Mouse (Mus musculus): ENCODE data around the gene Cdc34b. TPM values are rescaled to one million over a fixed set of nuclear protein-coding genes. Genes with fewer than 3 reads are reported as not detected.

Cdc34b gene
- polyA plus RNA-seq, 1 experiment from 2014 or later, result not detected

DNA sequence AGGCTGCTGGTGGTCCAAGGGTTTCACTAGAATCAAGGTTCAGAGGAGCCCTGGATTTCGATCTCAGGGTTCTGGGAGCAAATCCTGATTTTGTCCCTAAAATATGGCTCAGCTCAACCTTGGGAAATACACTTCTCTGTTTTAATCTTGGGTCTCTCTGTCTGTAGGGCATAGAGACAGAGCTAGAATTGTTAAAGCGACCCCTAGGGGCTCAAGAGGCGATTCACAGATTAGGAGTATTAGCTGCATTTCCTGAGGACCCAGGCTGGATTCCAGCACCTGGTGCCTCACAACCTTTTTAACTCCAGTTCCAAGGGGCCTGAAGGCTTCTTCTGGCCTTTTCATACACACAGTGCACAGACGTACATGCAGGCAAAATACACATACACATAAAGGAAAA lies 12.0 kb upstream of the Cdc34b start:
- Histone ChIP-seq H3K9ac (replicated peaks; ENCODE audit: low read depth, low read length) (no peak overlapping the region), H3K9me3 (ENCODE audit: control insufficient read depth, low read length) (no peaks in the 10 kb centered on the region), H3K36me3 (ENCODE audit: control insufficient read depth, insufficient read depth) (no peaks in the 10 kb centered on the region), H3K4me2 (ENCODE audit: low read length) (no peak overlapping the region), H3K4me3 (replicated peaks; ENCODE audit: low read length) (no peak overlapping the region), H3K27me3 (replicated peaks; ENCODE audit: control insufficient read depth, insufficient read depth, low read length) (no peaks in the 10 kb centered on the region), H3K27ac (ENCODE audit: low read length) (no peak overlapping the region), H3K4me1 (replicated peaks; ENCODE audit: control insufficient read depth, insufficient read depth, low read length) (no peaks in the 10 kb centered on the region)
- no peak for ATAC-seq
- whole genome bisulfite sequencing, result 31% methylated on average over 4 of the region's 4 CpGs

DNA sequence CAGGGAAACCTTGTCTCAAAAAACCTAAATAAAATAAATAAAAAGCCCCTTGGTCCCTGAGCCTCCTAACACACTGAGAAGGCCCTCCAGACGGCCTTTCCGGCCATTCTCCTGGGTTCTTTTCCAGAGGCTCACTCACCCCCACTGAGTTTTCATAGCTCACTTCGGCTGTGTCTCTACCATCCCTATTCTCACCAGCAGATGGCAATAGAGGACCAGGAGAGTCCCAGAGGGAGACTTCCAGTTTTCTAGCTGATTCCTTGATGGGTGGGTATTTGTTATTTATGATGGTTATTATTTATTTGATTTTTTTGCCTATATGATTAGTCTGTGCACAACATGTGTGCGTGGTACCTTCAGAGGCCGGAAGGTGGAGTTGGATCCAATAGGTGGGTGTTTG lies 11.3 kb upstream of the Cdc34b start:
- WGBS, result 37% methylated on average over 5 of the region's 5 CpGs
- Histone ChIP-seq H3K27ac (ENCODE audit: low read length) (no peak overlapping the region), H3K9me3 (ENCODE audit: control insufficient read depth, low read length) (no peaks in the 10 kb centered on the region), H3K36me3 (ENCODE audit: control insufficient read depth, insufficient read depth) (no peaks in the 10 kb centered on the region), H3K4me3 (replicated peaks; ENCODE audit: low read length) (no peak overlapping the region), H3K4me2 (ENCODE audit: low read length) (no peak overlapping the region), H3K27me3 (replicated peaks; ENCODE audit: control insufficient read depth, insufficient read depth, low read length) (no peaks in the 10 kb centered on the region), H3K9ac (replicated peaks; ENCODE audit: low read depth, low read length) (no peak overlapping the region), H3K4me1 (replicated peaks; ENCODE audit: control insufficient read depth, insufficient read depth, low read length) (no peaks in the 10 kb centered on the region)
- no peak for ATAC-seq

DNA sequence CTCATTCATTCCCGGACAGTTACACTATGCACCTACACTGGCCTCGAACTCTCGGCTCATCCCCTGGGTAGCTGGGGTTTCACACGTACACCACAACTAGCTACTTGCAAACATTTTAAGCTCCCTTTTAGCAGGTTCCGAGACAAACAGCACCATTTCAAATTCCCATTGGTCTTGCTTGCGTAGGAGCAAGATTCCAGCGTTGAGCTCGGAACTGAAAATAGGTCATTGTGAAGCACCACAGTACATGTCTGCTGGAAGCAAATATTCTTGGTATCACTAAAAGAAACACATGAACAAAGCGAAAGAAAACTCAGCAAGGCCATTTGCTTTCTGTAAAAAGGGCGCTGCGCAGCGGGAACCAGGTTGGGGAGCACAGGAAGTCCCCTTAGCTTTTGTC lies 10.4 kb upstream of the Cdc34b start:
- Histone ChIP-seq H3K27me3 (replicated peaks; ENCODE audit: control insufficient read depth, insufficient read depth, low read length) (no peaks in the 10 kb centered on the region), H3K9ac (replicated peaks; ENCODE audit: low read depth, low read length) (no peak overlapping the region), H3K9me3 (ENCODE audit: control insufficient read depth, low read length) (no peaks in the 10 kb centered on the region), H3K27ac (ENCODE audit: low read length) (no peak overlapping the region), H3K4me3 (replicated peaks; ENCODE audit: low read length) (no peak overlapping the region), H3K4me2 (ENCODE audit: low read length) (no peak overlapping the region), H3K4me1 (replicated peaks; ENCODE audit: control insufficient read depth, insufficient read depth, low read length) (no peaks in the 10 kb centered on the region), H3K36me3 (ENCODE audit: control insufficient read depth, insufficient read depth) (no peaks in the 10 kb centered on the region)
- 90% methylated on average over 12 of the region's 12 CpGs for WGBS
- no peak for ATAC-seq

- Histone ChIP-seq H3K27me3 (replicated peaks; ENCODE audit: control insufficient read depth, insufficient read depth, low read length) (no peaks in the 10 kb centered on the region), H3K9me3 (ENCODE audit: control insufficient read depth, low read length) (no peaks in the 10 kb centered on the region), H3K4me3 (replicated peaks; ENCODE audit: low read length) (no peak overlapping the region), H3K27ac (ENCODE audit: low read length) (no peak overlapping the region), H3K36me3 (ENCODE audit: control insufficient read depth, insufficient read depth) (no peaks in the 10 kb centered on the region), H3K9ac (replicated peaks; ENCODE audit: low read depth, low read length) (no peak overlapping the region), H3K4me1 (replicated peaks; ENCODE audit: control insufficient read depth, insufficient read depth, low read length) (no peaks in the 10 kb centered on the region), H3K4me2 (ENCODE audit: low read length) (no peak overlapping the region)
- ATAC-seq, result no peak
- WGBS, result 43% methylated on average over 8 of the region's 8 CpGs
Measured at GRCm38 (mm10) chr11:94732773-94733172, 8.8 kb upstream of the Cdc34b start.

GRCm38 (mm10) chr11:94735746-94736145 lies 5.8 kb upstream of the Cdc34b start:
- Histone ChIP-seq H3K4me3 (replicated peaks; ENCODE audit: low read length) (no peak overlapping the region), H3K4me2 (ENCODE audit: low read length) (no peak overlapping the region), H3K27ac (ENCODE audit: low read length) (no peak overlapping the region), H3K4me1 (replicated peaks; ENCODE audit: control insufficient read depth, insufficient read depth, low read length) (no peaks in the 10 kb centered on the region), H3K27me3 (replicated peaks; ENCODE audit: control insufficient read depth, insufficient read depth, low read length) (no peaks in the 10 kb centered on the region), H3K36me3 (ENCODE audit: control insufficient read depth, insufficient read depth) (no peaks in the 10 kb centered on the region), H3K9me3 (ENCODE audit: control insufficient read depth, low read length) (no peaks in the 10 kb centered on the region), H3K9ac (replicated peaks; ENCODE audit: low read depth, low read length) (no peak overlapping the region)
- ATAC-seq, result no peak
- whole genome bisulfite sequencing, result 85% methylated on average over 2 of the region's 2 CpGs

DNA sequence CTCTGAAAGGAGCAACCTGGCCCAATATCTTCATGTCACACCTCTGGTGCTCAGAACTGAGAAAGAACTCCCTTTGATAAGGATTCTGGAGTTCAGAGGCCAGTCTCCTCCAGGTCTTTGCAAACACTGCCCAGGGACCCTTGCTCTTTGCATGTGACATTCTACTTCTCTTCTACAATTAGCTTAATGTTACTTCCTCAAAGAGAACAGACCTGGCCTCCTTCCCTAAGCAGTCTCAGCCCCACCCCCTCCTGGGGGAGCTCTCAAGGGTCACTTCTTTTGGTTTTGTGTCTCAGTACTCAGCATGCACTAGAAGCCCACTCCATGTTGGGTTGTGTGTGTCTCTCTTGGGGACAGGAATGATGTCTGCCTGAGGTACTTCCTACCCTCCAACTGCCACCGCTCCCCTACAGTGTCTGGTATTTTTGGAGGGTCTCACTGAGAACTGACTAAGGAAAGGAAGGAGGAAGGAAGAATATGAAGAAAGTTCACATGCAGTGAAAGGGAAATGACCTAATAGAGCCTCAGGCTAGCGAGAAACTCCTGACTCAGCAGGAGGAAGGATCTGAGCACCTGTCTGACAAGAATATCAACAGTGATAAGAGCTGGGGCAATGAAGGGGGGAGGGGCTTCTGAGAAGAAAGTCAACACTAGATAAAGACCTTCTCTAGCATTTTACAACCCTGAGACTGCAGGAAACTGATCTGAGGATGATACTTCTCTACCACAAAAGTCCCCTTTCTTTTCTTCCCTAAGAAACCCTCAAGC lies 11.5 kb downstream of the Cdc34b start:
- no peak overlapping the region for H3K4me2 ChIP-seq (ENCODE audit: low read length)
- no peaks in the 10 kb centered on the region for H3K4me1 ChIP-seq (replicated peaks; ENCODE audit: control insufficient read depth, insufficient read depth, low read length)
- H3K27me3 ChIP-seq (replicated peaks; ENCODE audit: control insufficient read depth, insufficient read depth, low read length), result no peaks in the 10 kb centered on the region
- ATAC-seq, result no peak
- H3K4me3 ChIP-seq (replicated peaks; ENCODE audit: low read length), result no peak overlapping the region
- no peaks in the 10 kb centered on the region for H3K36me3 ChIP-seq (ENCODE audit: control insufficient read depth, insufficient read depth)
- H3K9me3 ChIP-seq (ENCODE audit: control insufficient read depth, low read length), result no peaks in the 10 kb centered on the region
- 72% methylated on average over 2 of the region's 2 CpGs for WGBS
- no peak overlapping the region for H3K9ac ChIP-seq (replicated peaks; ENCODE audit: low read depth, low read length)
- no peak overlapping the region for H3K27ac ChIP-seq (ENCODE audit: low read length)

GRCm38 (mm10) chr11:94759916-94760315 lies 18.3 kb downstream of the Cdc34b start:
- H3K4me1 ChIP-seq (replicated peaks; ENCODE audit: control insufficient read depth, insufficient read depth, low read length), result no peaks in the 10 kb centered on the region
- no peak overlapping the region for H3K9ac ChIP-seq (replicated peaks; ENCODE audit: low read depth, low read length)
- H3K4me2 ChIP-seq (ENCODE audit: low read length), result no peak overlapping the region
- 91% methylated on average over 6 of the region's 6 CpGs for WGBS
- no peak for ATAC-seq
- H3K9me3 ChIP-seq (ENCODE audit: control insufficient read depth, low read length), result no peaks in the 10 kb centered on the region
- H3K27me3 ChIP-seq (replicated peaks; ENCODE audit: control insufficient read depth, insufficient read depth, low read length), result no peaks in the 10 kb centered on the region
- no peak overlapping the region for H3K27ac ChIP-seq (ENCODE audit: low read length)
- no peak overlapping the region for H3K4me3 ChIP-seq (replicated peaks; ENCODE audit: low read length)
- no peaks in the 10 kb centered on the region for H3K36me3 ChIP-seq (ENCODE audit: control insufficient read depth, insufficient read depth)

- Histone ChIP-seq H3K27ac (ENCODE audit: low read length) (no peak overlapping the region), H3K36me3 (ENCODE audit: control insufficient read depth, insufficient read depth) (no peaks in the 10 kb centered on the region), H3K4me2 (ENCODE audit: low read length) (no peak overlapping the region), H3K27me3 (replicated peaks; ENCODE audit: control insufficient read depth, insufficient read depth, low read length) (no peaks in the 10 kb centered on the region), H3K4me3 (replicated peaks; ENCODE audit: low read length) (no peak overlapping the region), H3K9me3 (ENCODE audit: control insufficient read depth, low read length) (no peaks in the 10 kb centered on the region), H3K4me1 (replicated peaks; ENCODE audit: control insufficient read depth, insufficient read depth, low read length) (no peaks in the 10 kb centered on the region), H3K9ac (replicated peaks; ENCODE audit: low read depth, low read length) (no peak overlapping the region)
- no peak for ATAC-seq
- 80% methylated on average over 3 of the region's 3 CpGs for WGBS
Measured at GRCm38 (mm10) chr11:94760364-94760763, 18.8 kb downstream of the Cdc34b start.

DNA sequence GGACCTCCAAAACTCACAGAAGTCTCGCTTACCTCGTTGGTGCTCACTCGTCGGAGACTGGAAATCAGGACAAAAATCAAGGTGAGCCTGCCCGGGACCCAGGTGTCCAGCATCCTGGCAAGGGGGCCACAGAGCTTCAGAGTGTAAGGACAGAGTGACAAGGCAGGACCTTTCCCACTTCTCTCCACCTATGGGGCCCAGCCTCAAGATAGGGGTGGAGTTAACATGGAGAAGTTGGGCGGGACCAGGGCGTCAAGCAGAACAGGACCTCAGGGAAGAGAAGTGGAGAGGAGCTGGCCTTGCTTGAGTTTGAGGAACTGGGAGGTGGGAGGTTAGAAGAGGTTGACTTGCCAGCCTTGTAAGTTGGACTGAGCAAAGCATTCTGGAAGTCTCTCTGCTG lies 19.2 kb downstream of the Cdc34b start:
- no peak for ATAC-seq
- Histone ChIP-seq H3K36me3 (ENCODE audit: control insufficient read depth, insufficient read depth) (no peaks in the 10 kb centered on the region), H3K4me2 (ENCODE audit: low read length) (no peak overlapping the region), H3K4me1 (replicated peaks; ENCODE audit: control insufficient read depth, insufficient read depth, low read length) (no peaks in the 10 kb centered on the region), H3K4me3 (replicated peaks; ENCODE audit: low read length) (no peak overlapping the region), H3K27ac (ENCODE audit: low read length) (no peak overlapping the region), H3K9me3 (ENCODE audit: control insufficient read depth, low read length) (no peaks in the 10 kb centered on the region), H3K9ac (replicated peaks; ENCODE audit: low read depth, low read length) (no peak overlapping the region), H3K27me3 (replicated peaks; ENCODE audit: control insufficient read depth, insufficient read depth, low read length) (no peaks in the 10 kb centered on the region)
- 79% methylated on average over 7 of the region's 7 CpGs for WGBS

DNA sequence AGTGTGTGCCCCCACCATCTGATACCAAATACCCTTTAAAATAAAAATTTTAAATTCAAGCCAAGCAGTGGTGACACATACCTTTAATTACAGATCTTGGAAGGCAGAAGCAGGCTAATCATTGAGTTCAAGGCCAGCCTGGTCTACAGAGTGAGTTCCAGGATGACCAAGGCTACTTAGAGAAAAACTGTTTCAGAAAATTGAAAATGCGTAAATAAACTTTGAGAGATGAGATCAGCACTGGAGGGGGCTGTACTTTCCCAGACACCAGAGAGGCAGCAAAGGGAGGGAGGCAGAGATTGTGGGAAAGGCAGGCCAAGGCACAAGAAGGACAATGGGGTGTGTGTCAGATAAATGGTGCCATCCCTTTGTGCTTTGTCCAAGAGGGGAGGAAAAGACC lies 20.7 kb downstream of the Cdc34b start:
- ATAC-seq, result no peak
- no peak overlapping the region for H3K4me3 ChIP-seq (replicated peaks; ENCODE audit: low read length)
- H3K4me1 ChIP-seq (replicated peaks; ENCODE audit: control insufficient read depth, insufficient read depth, low read length), result no peaks in the 10 kb centered on the region
- no peaks in the 10 kb centered on the region for H3K9me3 ChIP-seq (ENCODE audit: control insufficient read depth, low read length)
- 92% methylated on average over 1 of the region's 1 CpGs for WGBS
- no peak overlapping the region for H3K27ac ChIP-seq (ENCODE audit: low read length)
- H3K4me2 ChIP-seq (ENCODE audit: low read length), result no peak overlapping the region
- no peaks in the 10 kb centered on the region for H3K27me3 ChIP-seq (replicated peaks; ENCODE audit: control insufficient read depth, insufficient read depth, low read length)
- no peaks in the 10 kb centered on the region for H3K36me3 ChIP-seq (ENCODE audit: control insufficient read depth, insufficient read depth)
- H3K9ac ChIP-seq (replicated peaks; ENCODE audit: low read depth, low read length), result no peak overlapping the region

All from forebrain, embryonic 16.5 days (tissue).